Mouse (Mus musculus): ENCODE measurements at regions not wholly inside any gene's neighbourhood (a gene's known extent, or its start where the extent isn't known, plus 50 kb on each side); places are given as distances from the start of the nearest gene placed in this dataset.

- no peak for TF ChIP-seq CTCF (IDR thresholded peaks at IDR 0.05; ENCODE audit: extremely low read depth, insufficient read depth, insufficient read length, insufficient replicate concordance)
- TF ChIP-seq POLR2A (IDR thresholded peaks at IDR 0.05; ENCODE audit: low read depth, low read length): no peak
These were observed 509.4 kb downstream of the Nfib start for GRCm38 (mm10) chr4:82196024-82196647.

Data from spleen, adult 2 months (tissue).